Mouse (Mus musculus): ENCODE results near the gene Aurkaip1. TPM values are rescaled to one million over a fixed set of nuclear protein-coding genes. Genes with fewer than 3 reads are reported as not detected.

Aurkaip1 gene
- total RNA-seq, 2 experiments from 2014 or later, result 79.5 to 82.6 TPM

DNA sequence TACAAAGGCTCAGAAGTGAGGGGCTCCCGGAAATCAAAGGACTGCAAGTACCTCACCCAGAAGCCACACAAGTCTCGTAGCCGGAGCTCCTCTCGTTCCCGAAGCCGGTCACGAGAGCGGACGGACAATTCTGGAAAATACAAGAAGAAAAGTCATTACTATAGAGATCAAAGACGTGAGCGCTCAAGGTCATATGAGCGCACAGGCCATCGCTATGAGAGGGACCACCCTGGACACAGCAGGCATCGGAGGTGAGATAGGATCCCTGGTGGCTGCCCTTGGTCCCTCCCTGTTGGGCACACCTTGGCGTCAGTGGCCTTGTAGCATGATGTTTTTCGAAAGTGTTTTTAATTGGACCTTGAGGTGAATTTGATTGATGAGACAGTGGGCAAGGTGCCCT lies 7.6 kb upstream of the Aurkaip1 start:
- DNase-seq (ENCODE audit: low spot score), result no peak

DNA sequence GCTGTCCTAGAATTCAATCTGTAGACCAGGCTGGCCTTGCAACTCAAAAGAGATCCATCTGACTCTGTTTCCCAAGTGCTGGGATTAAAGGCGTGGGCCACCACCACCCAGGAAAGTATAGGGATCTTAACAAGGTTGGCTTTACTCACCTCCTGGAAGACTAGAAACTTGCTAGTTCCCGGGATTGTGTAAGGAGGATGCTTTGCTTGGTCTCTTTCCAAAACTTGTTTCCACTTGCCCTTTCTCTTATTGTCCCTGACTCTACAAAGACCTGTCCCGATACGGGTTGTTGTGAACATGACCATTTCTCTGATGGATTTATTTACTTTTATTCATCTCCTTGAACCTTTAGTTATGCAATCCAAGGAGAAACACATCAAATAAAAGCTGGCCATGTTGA lies 1.2 kb upstream of the Aurkaip1 start:
- no peak for DNase-seq (ENCODE audit: low spot score)

DNA sequence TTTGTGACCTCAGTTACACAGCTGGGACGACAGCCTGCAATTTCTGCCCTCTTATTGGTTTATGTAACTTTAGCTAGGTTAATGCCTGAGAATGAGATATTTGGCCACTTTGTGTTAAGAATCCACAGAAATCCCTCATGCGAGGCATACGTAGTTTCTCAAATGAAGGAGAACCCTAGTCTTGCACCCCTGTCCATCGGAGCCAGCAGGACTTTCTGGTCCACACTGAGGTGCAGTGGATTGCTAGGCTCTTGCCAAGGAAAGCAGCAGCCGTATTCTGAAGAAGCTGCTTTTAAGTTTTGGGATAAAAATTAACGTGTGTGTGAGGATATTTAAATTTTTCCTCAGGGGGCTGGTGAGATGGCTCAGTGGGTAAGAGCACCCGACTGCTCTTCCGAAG lies 476 bp upstream of the Aurkaip1 start:
- DNase-seq (ENCODE audit: low spot score), result no peak

DNA sequence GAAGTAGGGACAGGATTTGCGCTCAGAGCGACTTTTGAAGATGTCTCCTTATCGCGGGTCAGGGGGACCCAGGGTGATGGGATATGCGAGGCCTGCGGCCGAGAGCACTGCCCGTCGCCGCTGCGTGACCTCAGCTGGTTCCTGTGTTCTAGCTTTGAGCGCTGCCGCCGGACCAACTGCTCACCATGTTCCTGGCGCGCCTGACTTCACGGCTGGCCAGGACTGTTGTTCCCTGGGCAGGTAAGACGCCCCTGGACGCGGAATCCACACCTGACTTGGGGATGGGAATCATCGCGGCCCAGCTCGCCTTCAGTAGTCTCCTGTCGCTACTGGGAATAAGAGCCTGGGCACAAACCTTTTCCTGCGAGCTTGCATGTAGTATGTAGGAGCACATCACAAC lies 759 bp downstream of the Aurkaip1 start:
- no peak for DNase-seq (ENCODE audit: low spot score)

DNA sequence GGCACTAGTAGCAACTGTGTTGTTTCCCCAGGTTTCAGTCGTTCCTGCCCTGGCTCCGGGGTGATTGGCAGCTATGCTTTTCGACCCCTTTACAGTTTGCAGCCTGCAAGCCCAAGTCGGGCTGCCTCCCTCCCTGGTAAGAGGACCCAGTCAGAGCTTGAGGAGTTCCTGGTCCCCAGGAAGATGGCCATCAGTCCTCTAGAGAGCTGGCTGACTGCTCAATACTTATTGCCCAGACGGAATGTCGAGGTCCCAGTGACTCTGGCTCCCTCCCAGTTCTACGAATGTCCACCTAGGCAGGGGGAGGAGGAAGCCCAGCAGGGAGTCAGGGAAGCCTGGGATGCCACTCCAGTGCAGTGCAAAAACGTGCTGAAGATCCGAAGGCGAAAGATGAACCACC lies 1.2 kb downstream of the Aurkaip1 start:
- DNase-seq (ENCODE audit: low spot score), result no peak

DNA sequence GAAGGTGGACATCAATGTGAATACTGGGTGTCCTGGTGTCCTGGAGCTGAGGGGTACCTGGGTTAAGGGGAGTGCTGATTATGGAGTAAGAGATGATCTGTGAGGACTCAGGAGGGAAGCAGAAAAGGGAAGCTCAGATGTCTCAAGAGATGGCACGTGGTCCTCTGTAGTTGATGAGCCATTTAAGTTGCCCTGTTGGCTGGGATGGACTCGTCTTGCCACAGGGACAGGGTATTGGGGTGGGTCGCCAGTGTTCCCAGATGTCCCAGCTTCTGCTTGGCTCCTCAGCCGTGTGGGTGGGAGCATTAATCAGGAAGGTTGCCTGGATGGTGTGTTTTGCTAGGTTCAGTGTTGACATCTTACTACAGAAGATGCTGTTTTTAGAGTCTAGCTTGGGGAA lies 2.2 kb downstream of the Aurkaip1 start:
- DNase-seq (ENCODE audit: low spot score), result no peak

DNA sequence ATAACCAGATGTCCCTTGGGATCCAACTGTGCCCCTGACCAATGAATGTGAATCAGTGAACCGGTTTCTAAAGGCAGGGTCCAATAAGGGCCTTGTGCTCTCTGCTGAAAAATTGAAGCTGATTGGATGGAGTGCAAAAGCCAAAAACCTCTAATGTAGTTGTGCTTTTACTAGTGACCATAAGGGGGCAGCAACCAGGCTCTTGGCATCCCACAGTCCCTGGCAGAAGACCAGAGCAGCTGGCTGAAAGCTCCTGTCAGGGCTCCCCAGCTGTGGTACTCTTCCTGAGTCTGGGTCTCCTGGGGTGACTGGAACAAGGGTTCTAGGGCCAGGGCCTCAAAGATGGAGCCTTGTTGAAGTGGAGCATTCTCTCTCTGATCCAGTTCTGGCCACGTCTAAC lies 2.8 kb downstream of the Aurkaip1 start:
- DNase-seq (ENCODE audit: low spot score), result peak; percentile 91

DNA sequence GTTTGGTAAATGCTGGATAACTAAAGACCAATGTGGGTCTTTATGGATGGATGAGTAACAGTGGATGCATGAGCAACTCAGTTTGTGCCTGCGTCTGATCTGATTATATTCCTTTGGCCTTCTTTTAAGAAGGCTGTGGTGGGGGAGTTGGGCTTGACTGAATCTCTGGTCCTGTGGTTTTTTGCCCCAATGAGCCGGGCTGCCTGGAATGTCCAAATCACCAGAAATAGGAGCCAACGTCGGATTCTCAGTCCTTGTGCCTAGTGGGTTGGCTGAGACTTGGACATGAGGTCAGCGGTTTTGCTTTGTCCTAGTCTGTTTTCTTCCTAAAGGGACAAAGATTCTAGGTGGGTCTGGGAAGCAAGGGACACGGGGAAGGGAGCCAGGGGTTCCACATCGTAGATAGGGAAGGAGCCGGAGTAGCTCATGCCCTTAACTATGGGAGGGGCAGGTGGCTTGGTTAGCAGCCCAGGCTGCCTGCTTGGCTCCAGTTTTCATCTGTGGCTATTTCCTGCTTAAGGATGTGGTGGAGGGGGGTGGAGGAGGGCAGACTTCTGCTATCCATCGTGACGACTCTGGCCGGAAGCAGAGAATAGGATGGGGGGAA lies 6.4 kb downstream of the Aurkaip1 start:
- DNase-seq (ENCODE audit: low spot score), result peak; percentile 75

DNA sequence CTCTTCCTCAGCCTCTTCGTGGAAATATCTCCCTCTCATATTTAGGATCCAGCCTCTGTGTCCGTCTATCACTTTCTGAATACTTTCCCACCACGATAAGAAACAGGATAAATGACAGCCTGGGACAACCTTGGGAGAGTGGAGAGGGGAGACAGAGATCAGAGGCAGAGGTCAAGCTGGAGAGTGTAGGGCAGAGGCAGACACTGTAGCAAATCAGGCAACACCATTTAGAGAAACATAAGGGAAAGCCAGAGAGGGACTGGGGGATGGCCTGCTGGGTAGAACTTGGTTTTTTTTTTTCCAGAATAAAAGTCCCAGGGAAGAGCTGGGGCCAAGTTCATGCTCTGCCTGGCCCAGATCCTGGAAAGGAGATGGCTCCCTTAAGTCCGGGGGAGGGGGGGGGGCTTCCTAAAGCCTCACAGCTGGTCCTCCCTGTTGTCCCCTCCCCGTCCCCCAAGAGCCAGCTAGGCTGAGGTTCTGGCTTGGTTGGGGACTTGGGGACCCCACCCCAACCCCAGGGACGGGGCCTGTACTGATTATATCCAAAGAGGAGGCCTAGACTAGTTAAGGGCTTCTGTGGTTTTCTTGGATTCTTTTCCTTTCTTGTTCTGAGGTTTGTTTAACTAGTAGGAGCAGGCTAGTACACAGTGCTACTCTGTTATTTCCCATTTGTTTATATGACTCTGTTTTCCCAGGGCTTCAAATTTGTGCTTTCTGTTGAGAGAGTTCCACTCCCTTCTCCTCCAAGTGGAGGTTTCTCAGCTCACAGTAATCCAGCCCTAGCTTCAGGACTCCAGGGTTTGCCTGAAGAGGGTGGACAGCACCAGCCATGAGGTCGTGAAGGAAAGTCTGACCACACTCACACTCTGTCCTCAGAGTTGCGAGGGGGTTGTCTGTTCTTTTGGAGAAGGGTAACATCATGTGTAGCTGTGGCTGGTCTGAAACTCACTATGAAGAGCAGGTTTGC lies 7.4 kb downstream of the Aurkaip1 start:
- peak; percentile 67 for DNase-seq (ENCODE audit: low spot score)

DNA sequence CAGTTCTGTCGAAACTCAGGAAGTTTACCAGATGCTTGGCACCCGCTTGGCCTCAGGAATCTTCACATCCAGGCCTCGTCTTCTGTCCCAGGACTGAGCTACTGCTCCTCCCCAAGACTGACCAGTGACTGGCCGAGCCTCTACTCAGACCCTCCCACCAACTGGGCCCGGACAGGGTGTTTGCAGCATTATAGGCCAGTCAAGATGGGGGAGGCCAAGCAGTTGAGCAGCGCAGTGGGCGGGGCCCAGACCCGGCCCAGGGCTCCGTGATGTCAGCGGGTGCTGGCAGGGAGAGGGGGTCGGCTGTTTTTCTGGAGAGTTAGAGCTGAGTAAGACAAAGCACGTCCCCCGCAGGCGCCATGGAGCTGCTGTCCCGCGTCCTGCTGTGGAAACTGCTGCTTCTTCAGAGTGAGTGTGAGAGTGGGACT lies 8.4 kb downstream of the Aurkaip1 start, which contains the start of gene Mxra8:
Gene Mxra8, plus strand, starts transcription at position 198 of the 428 bp plus-strand sequence.
- DNase-seq (ENCODE audit: low spot score), result peak; percentile 90

DNA sequence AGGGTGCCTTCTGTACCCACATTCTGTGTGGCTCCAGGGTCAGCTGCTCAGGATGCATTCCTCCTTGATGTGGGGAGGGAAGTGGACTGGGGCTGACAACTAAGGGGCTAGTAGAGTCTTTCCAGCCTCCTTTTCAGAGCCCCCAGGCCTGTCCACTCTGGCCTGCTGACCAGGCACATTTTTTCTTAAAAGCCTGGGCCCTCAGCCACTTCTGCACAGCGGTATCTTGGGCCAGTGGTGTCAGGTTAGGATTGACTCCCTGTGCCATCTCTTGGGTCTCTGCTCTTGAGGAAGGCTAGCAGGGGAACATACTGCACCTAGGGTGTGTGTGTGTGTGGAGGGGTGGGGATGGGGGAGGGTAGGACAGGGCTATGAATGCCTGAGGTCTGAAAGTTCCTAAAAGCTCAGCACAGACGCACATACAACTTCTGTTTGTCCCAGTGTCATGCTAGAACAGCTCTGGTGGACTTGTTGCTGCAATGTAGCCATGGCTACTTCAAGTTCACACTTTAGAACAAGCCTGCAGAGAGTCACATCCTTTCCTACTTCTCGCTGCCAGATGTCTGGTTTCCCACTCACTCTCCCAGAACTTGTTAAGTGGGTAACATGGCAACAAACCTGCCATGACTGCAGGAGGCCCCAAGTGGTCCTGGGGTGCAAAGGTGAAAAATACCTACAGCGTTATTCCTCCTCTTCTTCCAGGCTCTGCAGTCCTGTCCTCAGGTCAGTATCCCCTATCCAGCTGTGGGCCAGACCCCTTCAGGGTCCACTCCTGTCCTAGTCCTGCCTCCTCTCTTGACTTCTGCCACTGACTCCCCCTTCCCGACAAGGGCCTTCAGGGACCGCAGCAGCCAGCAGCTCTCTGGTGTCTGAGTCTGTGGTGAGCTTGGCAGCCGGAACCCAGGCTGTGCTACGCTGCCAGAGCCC lies 9.3 kb downstream of the Aurkaip1 start:
- peak; percentile 64 for DNase-seq (ENCODE audit: low spot score)

DNA sequence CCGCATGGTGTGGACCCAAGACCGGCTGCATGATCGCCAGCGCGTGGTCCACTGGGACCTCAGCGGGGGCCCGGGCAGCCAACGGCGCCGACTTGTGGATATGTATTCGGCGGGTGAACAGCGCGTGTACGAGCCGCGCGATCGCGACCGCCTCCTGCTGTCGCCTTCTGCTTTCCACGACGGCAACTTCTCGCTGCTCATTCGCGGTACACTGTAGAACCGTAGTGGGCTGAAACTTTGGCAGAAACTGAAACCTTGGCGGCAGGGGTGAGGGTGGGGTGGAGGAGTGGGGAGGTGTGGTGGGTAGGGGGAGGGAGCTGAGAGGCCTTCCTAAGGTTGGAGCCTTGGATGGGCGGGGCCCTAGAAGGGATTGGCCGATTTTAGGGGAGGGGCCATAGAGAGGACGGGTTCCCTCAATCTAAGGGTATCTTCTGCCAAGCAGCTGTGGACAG lies 10.0 kb downstream of the Aurkaip1 start:
- peak; percentile 64 for DNase-seq (ENCODE audit: low spot score)

DNA sequence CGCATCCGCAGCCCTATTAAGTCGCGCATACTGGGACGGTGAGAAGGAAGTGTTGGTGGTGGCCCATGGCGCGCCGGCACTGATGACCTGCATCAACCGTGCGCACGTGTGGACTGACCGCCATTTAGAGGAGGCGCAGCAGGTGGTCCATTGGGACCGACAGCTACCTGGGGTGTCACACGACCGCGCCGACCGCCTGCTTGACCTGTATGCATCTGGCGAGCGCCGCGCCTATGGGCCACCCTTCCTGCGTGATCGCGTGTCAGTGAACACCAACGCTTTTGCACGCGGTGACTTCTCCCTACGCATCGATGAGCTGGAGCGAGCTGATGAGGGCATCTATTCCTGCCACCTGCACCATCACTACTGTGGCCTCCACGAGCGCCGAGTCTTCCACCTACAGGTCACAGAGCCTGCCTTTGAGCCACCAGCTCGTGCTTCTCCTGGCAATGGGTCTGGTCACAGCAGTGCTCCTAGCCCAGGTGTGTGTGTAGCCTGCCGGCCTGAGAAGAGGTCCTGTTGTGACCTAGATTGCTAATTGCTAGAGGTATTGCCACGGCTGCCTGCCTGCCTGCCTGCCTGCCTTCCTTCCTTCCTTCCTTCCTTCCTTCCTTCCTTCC lies 10.7 kb downstream of the Aurkaip1 start:
- no peak for DNase-seq (ENCODE audit: low spot score)

DNA sequence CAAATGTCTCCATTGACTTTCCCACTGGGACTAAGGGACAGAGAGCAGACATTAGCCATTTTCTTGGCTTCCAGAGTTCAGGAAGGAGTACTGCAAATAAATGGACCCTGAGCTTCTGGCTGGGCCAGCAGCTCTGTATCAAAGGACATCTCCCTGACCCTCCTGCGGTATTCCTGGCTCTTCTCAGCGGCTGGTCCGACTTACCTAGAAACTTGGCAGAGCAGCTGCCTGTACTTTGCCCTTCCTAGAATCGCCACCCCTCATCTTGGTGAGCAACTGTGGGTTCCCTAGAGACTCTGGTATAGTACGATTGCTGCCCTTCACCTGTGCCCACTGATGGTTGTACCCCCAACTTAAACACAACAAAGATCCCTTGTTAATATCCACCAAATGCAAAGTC lies 12.2 kb downstream of the Aurkaip1 start:
- no peak for DNase-seq (ENCODE audit: low spot score)

DNA sequence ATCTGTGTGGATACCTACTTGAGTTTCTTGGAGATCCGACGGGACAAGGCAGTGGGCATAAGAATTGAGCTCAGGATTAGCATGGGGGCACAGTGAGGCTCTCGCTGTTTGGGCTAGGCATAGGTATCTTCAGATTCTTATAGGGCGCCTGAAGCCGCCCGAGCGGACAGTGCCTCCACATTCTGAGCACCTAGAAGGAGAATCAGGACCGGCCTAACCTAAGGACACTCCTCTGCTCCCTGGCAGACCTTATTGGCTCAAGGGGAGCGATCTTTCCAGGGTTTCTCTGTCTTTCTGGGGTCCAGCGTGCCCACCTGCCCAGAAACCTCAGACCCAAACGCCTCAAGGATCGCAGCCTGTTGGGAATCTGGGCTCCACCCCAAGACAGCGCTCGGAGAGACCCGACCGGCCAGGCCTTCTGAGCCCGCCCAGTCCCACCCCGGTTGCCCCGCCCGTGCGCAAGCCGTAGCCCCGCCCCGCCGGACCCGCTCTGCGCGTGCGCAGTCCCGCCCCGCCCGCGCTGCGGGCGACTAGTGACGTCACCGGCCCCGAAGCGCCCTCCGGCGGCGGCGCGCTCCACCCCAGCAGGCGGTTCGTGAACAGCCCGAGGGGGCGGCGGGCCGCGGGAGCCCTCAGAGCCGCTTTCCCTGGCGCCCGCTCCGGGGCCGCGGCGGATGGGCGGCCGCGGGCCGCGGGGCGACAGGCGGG lies 16.0 kb downstream of the Aurkaip1 start, which contains the start of gene Dvl1:
Gene Dvl1, plus strand, starts transcription at position 532 of the 708 bp plus-strand sequence.
- peak; percentile 94 for DNase-seq (ENCODE audit: low spot score)

DNA sequence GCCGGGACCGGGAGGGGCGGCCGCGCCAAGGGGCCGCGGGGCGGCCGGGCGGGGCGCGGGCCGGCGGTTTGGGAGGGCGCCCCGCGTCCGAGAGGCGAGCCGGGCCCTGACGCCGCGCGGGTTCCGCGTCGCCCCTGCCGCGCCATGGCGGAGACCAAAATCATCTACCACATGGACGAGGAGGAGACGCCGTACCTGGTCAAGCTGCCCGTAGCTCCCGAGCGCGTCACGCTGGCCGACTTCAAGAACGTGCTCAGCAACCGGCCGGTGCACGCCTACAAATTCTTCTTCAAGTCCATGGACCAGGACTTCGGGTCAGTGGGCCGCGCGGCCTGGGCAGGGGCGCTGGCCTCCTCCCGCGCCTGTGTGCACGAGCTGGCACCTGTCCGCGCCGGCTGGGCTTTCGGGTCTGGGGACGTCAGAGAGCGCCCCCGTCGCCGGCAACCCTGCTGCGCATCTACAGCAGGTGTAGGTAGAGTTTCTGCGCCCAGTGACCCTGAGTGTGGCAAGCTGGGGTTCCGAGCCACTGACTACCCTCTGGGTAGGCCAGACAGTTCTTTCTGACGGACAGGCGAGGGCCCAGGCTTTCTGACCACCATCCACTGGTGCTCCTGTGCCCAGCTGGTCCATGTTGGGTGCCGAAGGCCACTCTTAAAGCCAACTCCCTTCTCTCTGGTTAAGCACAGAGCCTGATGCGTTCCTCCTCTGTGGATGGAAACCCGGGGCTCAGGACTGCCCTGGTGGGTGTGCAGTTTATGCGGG lies 16.7 kb downstream of the Aurkaip1 start:
- peak; percentile 42 for DNase-seq (ENCODE audit: low spot score)

DNA sequence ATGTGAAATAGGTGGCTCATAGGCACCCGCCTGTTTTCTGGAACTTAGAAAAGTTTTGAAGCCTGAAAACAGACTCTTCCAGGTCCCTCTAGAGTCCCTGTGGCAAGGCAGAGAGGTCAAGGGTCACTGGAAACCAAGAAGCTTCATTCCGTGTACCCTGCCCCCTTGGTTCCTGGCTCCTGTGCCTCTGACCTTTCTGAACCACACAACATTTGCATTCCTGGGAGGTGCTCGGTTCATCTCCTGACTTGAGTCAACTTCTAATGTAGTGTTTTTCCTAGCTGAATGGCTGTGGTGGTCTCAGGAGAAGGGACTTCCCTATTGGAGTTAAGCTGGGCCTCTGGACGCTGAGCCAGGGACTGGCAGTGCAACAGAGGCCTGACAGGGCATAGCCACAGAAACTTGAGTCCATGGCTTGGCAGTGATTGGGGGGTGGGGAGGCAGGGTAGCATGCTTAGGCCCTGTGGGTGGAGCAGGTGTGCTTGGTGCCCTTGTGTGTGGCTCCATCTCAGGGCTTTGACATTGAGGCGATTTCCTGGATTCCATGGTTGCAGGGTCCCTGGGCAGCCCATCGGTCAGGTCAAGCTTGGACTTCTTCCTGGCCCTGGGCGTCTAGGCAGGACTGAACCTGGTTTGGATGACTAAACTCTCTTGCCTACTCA lies 17.5 kb downstream of the Aurkaip1 start:
- peak; percentile 78 for DNase-seq (ENCODE audit: low spot score)

DNA sequence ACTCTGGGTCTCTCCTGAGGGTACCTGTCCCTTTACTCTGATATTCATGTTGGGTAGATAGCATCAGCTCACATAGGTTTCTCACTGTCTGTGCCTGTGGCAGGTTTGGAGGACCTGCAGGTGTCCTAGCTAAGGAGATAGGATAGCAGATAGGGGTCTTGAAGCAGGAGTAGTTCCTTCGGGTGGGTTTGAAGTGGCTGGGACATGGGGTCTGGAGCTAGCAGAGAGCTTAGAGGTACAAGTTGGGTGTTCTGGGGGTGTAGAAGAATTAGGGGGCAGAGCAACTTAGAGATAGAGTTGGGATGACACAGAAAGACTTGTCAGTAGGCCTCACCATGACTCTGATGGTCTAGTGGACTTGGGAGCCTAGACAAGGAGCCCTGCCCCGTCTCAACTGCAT lies 18.3 kb downstream of the Aurkaip1 start:
- no peak for DNase-seq (ENCODE audit: low spot score)
